Mouse (Mus musculus): ENCODE data around the gene Iqcd.

The Iqcd gene

DNA sequence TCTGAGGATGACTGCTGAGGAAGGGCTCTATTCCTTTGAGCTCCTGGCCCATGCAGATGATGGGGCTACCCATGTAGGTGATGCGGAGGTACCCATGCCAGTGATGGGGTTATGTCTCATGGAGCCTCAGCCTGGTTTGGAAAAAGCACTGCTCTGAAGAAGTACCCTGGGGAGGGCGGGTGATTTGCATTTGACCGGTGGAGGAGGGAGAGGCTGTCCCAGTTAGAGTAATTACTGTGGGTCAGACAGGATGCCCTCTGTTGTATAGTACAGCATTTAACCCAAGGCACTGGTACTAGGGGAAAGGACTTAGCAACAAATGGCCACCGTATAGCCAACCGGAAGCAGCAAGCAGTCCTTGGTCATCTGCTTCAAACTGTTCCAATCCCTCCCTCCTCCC, 46.0 kb downstream of the Iqcd start:
- no peak for DNase-seq

DNA sequence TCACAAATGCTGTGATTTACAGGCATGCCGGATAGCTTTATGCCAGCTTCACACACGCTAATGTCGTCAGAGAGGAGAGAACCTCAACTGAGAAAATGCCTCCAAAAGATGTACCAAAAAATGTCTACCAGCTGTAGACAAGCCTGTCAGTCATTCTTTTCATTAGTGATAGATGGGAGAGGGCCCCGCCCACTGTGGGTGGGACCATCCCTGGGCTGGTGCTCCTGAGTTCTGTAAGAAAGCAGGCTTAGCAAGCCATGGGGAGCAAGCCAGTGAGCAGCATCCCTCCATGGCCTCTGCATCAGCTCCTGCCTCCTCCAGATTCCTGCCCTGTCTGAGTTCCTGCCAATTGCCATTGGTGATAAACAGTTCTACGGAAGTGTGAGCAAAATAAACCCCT, 46.8 kb downstream of the Iqcd start:
- no peak for DNase-seq

DNA sequence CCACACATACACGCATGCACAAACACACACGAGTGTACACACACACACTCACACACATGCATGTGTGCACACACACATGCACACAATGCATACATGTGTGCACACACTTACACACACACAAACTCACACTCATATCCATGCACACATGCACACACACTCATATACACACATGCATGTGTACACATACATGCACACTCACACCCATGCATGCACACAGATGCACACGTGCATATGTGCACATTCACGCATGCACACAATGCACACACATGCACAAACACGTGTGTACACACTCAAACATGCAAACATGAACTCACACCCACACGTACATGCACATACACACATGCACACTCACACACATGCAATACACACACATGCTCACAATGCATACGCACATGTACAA, 51.3 kb downstream of the Iqcd start:
- no peak for DNase-seq

DNA sequence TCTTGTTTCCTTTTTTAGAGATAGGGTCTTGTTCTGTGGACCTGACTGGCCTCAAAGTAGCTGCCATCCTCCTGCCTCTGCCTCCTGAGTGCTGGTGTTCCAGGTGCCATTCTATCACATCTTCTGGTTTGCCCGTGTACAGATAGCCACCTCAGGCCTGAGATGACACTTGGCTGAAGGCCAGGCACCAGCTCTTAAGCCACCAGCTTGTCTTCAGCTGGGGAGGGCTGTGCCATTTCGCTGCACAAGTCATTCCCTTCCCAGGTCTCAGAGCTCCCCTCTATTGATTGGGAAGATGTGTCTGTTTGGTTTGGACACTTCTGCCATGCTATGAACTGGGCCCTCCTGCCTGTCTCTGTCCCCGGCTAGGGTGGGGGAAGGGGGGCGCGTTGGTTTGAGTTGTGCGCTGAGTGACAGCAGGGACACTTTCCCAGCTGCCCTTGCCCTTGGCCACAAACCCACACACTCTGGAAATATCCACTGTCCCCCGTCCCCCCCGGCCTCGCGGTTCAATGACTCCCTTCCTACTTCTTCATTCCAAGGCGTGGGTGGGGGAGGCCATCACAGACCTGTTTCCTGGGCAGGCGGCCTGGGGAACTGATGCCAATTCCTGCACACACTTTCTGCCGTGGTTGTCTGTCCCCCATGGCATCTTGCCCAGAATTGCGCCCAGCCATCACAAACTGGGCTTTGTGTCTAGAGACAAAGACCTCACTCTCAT, 54.7 kb downstream of the Iqcd start:
- no peak for DNase-seq

DNA sequence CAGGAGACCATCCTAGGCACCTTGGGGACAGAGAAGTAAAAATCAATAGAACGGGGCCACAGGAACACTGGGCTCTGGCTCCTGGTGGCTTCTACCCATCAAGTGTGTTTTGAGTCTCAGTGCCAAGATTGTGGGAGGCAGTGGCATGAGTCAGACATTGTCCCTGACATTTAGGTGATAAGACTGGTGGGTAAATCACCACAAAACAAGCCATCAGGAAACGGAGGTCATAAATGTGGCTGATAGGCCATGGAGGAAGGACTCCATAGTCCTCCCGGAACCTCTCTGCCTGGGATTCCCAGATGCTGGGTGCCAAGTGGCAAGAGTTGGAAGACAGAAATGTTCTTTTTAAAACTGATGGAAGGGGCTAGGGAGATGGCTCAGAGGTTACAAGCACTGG, 55.4 kb downstream of the Iqcd start:
- no peak for DNase-seq

DNA sequence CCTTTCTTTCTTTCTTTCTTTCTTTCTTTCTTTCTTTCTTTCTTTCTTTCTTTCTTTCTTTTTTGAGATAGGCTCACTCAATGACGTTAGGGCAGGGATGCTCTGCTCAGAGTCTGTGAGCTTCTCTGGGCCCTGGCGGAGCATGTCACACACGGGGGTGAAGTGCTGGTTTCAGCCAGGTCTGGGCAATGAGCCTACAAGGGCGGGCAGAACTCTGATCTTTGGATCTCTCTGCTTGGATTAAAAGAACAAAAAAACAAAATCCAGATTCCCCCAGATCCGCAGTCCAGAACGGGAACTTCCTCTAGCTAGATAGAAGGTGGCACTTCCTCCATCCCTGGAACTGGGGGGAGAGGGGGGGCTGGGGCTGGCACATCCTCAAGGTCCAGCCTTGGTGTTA, 57.0 kb downstream of the Iqcd start:
- DNase-seq = no peak

DNA sequence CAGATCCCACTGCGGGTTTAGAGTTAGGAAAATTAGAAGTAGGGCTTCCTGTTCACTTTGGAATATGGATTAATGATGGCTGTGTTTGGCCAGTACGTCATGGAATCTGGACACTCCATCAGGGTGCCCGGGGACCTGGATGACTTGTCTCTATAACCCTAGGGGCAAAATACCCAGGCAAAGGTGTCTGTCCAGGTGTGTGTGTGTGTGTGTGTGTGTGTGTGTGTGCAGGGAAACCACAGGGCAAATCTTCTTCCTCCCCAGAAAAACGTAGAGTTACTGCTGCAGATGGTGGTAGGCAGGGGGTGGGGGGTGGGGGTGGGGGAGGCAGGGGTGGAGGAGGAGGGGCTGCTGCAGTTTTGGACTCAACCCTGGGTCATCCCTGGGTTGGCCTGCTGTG, 58.5 kb downstream of the Iqcd start:
- DNase-seq = peak; percentile 58

DNA sequence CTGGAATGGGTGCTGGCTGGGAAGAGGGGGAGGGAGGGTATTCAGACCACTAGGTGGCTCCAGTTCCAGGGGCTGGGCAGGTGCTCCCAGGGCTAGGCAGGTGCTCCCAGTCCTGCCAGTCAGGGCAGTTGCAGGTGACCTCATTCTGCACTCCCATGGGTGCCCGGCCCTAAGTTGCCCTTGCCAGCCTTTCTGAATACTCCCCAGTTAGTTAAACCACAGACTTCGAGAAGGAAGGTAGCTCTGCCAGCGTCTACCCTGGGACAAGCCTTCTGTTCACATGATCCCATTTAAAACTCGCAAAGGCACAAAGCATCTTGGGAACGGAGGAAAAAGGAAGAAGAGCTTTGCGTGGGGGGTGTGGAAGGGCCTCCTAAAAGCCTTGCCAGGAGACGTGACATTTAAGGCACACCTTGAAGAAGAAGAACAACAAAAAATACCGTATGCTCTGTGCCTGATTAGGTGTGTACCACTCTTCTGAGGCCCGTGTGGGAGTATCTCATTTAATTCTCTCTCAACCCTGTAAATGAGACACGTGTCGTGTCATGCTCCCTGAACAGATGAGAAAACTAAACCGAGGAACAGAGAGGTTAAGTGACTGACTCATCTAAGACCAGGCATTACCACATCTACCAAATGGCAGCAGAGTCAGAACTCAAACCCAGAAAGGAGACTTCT, 59.1 kb downstream of the Iqcd start:
- DNase-seq = peak; percentile 56

DNA sequence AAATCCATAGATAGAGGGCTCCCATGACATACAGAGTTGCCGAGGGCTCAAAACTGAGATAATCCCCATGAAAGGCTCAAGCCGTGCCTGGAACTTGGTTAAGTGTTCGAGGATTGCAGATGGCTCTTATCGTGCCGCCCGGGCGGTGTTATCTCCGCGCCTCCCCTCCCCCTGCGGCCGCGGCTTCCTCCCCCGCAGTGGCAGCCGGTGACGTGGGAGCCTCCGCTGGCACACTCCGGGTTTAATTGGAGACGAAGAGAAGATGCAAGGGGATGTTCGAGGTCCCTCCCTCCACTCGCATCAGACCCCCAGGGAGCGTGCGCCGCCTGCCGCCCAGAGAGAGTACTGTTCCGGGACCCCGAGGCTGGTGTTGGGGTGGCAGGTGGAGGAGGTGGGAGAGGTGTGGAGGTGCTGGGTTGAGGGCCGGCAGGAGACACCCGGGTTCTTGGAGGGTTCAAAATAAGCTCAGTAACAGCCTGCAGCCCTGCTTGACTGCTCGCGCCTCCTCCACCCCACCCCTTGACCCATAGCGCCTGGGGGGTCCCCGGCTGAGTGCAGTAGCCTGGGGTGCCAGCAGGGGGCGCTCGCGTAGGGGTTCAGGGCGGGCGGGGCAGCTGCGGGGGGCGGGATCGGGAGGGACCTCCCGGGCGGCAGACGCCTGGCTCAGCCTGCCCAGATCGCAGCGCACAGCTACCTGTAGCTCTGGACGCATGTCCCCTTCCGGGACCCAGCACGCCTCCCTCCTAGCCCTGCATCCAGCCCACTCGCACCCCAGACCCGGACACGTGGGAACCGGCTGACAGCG, 60.0 kb downstream of the Iqcd start, which contains the start of gene Rasal1:
Gene Rasal1 (plus strand): TSS at position 244 of the 805 bp plus-strand sequence.
- DNase-seq = peak; percentile 95

DNA sequence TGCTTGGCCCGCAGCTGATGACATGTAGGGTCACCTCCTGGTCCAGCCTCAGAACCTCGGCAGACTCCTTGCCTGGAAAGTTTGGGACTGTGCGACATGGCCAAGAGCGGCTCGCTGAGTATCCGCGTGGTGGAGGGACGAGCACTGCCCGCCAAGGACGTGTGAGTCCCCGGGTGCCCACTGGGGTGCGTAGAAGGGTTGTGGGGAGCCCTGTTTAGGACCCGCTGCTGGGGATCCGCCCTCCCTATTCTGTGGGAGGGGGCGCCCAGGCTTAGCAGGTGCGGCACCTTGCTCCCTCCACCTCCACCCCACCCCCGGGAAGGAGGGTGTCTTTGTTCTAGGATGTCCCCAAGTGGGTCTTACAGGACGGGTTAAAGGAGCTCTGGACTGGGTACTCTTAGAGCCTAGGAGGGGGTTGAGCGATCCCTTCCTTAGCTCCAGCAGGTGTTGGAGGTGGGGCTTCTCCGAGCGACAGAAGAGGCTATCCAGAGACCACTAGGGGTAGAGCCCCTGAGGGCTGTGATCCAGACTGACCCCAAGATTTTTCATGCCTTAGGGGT, 60.6 kb downstream of the Iqcd start:
- DNase-seq = peak; percentile 73

DNA sequence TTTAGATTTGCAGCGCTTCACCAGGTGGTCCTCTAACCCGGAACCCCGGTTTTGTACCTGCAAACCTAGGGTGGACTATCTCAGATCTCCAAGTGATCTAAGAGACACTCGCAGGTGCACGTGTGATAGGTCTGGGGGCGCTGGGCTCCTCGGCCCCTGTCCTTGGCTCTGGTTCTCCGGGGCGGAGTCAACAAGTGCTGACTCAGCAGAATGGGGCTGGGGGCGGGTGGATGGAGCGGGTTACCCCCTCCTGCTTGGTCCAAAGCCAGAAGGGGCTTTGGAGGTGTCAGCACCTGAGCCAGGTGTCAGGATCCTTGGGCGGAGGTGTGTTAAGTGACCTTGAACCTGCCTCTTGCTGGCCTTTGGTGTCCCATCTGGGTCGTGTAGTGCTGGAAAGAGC, 61.1 kb downstream of the Iqcd start:
- peak; percentile 48 for DNase-seq

DNA sequence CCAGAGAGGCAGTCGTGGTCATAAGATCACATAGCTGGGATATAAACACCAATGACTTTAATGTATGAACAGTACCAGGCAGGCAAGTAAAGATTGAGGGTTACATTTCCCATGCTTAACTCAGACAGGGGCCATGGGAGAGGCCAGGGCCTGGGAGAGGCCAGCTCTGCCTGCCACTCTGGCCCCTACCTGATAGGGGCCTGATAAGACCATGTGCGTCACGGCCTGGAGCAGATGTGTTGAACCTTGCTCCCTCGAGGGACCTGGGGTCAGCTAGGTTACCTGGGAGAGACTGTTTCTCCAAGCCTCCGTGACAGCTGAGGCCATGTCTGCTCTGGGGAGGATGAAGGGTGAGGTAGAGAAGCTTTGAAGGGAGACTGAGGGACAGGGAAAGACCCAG, 62.4 kb downstream of the Iqcd start:
- no peak for DNase-seq

DNA sequence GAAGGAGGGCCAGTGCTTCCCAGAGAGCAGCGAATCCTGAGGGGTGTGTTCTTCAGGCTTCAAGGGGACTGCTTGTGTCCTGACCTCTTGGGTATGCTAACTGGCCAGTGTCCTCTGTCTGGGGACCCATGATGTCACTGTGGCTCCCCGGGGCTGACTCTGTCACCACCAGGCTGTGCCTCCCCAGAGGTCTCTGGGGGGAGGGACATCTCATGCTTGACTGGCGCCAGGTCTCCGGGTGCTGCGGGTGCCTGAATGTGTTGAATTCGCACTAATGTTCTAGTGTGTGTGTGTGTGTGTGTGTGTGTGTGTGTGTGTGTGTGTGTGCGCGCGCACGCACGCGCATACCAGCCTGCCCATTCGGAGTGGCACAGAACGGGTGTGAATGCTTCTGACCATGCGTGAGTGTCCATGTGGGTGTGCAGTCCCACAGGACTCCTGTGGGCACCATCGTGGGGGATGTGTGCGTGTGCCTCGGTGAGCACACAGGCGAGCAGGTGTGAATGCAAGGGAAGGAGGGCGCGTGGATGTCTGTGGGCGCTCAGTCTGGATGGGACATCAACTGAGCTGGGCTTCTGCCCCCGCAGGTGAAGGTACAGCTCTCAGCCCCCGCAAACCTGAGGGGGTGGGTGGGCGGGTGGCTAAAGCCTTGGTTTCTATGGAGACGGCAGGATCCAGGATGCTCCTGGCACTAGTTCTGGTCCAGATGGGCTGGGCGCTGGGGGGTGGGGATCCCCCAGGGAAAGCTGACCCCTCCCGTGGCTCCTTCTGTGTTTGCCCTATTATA, 64.3 kb downstream of the Iqcd start:
- DNase-seq = no peak

DNA sequence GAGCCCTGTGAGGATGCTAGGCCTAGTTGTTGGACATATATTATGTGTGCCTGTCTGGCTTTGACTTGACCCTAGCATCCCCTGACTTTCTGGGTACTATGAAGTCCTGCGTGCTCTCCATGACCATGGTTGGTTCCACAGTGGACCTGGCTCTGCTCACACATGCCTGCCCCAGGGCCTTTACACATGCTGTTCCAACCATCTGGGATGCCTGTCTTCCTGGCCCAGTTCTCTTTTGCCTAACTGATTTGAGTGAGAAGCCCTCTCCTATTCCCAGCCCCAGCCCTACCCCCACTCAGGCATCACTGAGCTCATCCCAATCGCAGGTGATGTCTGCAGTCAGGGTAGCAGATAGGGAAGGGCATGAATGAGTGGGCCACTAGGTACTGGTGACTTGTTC, 65.1 kb downstream of the Iqcd start:
- DNase-seq = no peak

DNA sequence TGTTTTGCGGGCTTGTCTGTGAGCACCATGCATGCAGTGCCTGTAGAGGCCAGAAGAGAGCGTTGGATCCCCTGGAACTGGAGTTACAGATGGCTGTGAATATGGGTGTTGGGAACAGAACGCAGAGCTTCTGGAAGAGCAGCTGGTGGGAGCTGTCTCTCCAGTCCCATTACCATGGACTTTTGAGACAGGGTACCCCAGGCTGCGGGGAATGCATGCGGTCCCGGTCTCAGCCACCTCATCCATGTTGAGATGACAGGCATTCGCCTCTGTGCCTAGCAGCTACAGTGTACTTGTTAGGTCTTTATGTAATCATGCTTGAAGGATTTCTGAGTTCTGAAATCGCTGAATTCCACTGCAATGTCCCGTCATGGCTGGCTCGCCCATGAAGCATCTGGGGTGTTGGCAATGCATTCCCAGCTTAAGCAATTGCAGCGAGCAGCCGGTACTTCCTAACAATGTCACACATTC, 67.5 kb downstream of the Iqcd start:
- DNase-seq = no peak
